In the genomic region with DNA sequence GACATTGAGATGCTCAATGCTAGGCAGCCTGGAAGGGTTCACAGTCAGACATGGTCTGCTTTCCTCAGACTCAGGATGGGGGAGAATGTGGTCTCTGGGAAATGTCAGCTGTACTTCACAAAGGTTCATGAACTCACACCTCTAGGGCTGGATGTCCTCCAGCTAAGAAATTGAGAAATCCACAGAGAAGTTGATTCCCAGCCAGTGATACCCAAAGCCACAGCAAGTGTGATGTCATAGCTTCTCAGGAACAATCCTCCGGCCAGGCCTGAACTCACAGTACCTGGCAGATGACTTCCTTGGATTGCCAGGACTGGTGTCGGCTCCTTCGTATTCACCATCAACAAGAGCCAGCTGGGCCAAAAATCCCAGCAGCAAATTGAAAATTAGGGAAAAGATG, we compare ENCODE assay signal across 28 mouse cellular contexts. TPM values are rescaled to one million over a fixed set of nuclear protein-coding genes. Genes with fewer than 3 reads are reported as not detected.
DNase-seq lines count a peak whose midpoint lies in the region; ATAC-seq and TF ChIP-seq lines count a peak whose summit lies in the region.
"Had no signal": no experiment of that assay in that cellular context is flagged by ENCODE, and none has a peak within 500 bp of the region (broad histone marks: within the 10 kb centered on the region; RNA-seq: fewer than 3 reads in every experiment).

No protein-coding gene starts in this region.

- no peaks in the 10 kb centered on the region for H3K36me3 ChIP-seq in hindbrain, embryonic 13.5 days
- H3K36me3 ChIP-seq in hindbrain, embryonic 10.5 days: no peaks in the 10 kb centered on the region
- H3K36me3 ChIP-seq in liver, adult 2 months (ENCODE audit: control insufficient read depth, insufficient read depth, low read length): no peaks in the 10 kb centered on the region
- H3K36me3 ChIP-seq: embryonic facial prominence, embryonic 10.5 days; embryonic facial prominence, embryonic 12.5 days; forebrain, embryonic 10.5 days; forebrain, embryonic 12.5 days; G1E had no signal

- WGBS in hindbrain, embryonic 13.5 days: 91% methylated on average over 3 of the region's 3 CpGs
- WGBS in hindbrain, embryonic 10.5 days: 92% methylated on average over 3 of the region's 3 CpGs
- 21% methylated on average over 3 of the region's 3 CpGs for WGBS in liver, adult 2 months

- TF ChIP-seq POLR2A in liver, adult 2 months (IDR thresholded peaks at IDR 0.05; ENCODE audit: extremely low read depth, insufficient read depth, low read length): no peak
- no peak for TF ChIP-seq POLR2A in brain, embryonic 14.5 days (IDR thresholded peaks at IDR 0.05; ENCODE audit: borderline replicate concordance, extremely low read depth, insufficient read depth, insufficient read length, poor library complexity, severe bottlenecking)

- 0 out of 2 replicates have a peak overlapping the region, but pooled peaks have one; percentile 19 for H3K27ac ChIP-seq in hindbrain, embryonic 13.5 days
- no peak overlapping the region for H3K27ac ChIP-seq in hindbrain, embryonic 10.5 days
- no peak overlapping the region for H3K27ac ChIP-seq in liver, adult 2 months (replicated peaks; ENCODE audit: insufficient read depth, low read depth, low read length)
- H3K27ac ChIP-seq: embryonic facial prominence, embryonic 10.5 days; embryonic facial prominence, embryonic 12.5 days; forebrain, embryonic 10.5 days; forebrain, embryonic 12.5 days had no signal

- no peak for ATAC-seq in hindbrain, embryonic 13.5 days (ENCODE audit: low FRiP score)
- ATAC-seq: activated CD4-positive, CD25-positive, alpha-beta regulatory T cell, adult 4 months; CD4-positive, CD25-positive, alpha-beta regulatory T cell, adult 4 months; forebrain, embryonic 14.5 days; forebrain, embryonic 16.5 days; Patski had no signal

- no peaks in the 10 kb centered on the region for H3K79me2 ChIP-seq in liver, adult 2 months (ENCODE audit: control insufficient read depth, insufficient read depth, low read length)

- DNase-seq in hindbrain, embryonic 10.5 days (ENCODE audit: low spot score): no peak
- DNase-seq in liver, adult 2 months (ENCODE audit: extremely low read depth, low read depth, low spot score): peak; percentile 93
- no peak for DNase-seq in liver
- peak; percentile 26 for DNase-seq in brain, embryonic 14.5 days (ENCODE audit: low read depth)
- DNase-seq in lung, postnatal 4 days: no peak
- DNase-seq: adrenal gland, adult 8-10 months; adrenal gland, postnatal 14 days; adrenal gland, postnatal 36 days; B cell, adult 2 months; cerebellum, adult 11 months; cerebellum, adult 18-20 months; cerebellum, adult 8-10 months; cerebellum, adult 9-11 months; cerebellum, postnatal 25 days had no signal

- no peak overlapping the region for H3K4me2 ChIP-seq in hindbrain, embryonic 13.5 days
- H3K4me2 ChIP-seq: embryonic facial prominence, embryonic 12.5 days; forebrain, embryonic 12.5 days had no signal

- no peaks in the 10 kb centered on the region for H3K9me3 ChIP-seq in hindbrain, embryonic 13.5 days
- H3K9me3 ChIP-seq in hindbrain, embryonic 10.5 days: no peaks in the 10 kb centered on the region
- H3K9me3 ChIP-seq: embryonic facial prominence, embryonic 10.5 days; embryonic facial prominence, embryonic 12.5 days; forebrain, embryonic 10.5 days; forebrain, embryonic 12.5 days; G1E had no signal

- TF ChIP-seq CTCF in liver, adult 2 months (IDR thresholded peaks at IDR 0.05; ENCODE audit: low read depth, low read length): no peak
- no peak for TF ChIP-seq CTCF in brain, embryonic 14.5 days (IDR thresholded peaks at IDR 0.05; ENCODE audit: borderline replicate concordance, extremely low read depth, insufficient read depth, insufficient read length)

- peaks cover 8% of the 10 kb centered on the region for H3K4me1 ChIP-seq in hindbrain, embryonic 13.5 days (replicated peaks)
- H3K4me1 ChIP-seq in hindbrain, embryonic 10.5 days (replicated peaks): peaks cover 46% of the 10 kb centered on the region
- peaks cover 18% of the 10 kb centered on the region for H3K4me1 ChIP-seq in liver, adult 2 months (ENCODE audit: control insufficient read depth, insufficient read depth, low read length)
- H3K4me1 ChIP-seq: forebrain, embryonic 12.5 days had no signal

- H3K9ac ChIP-seq in hindbrain, embryonic 13.5 days: no peak overlapping the region
- no peak overlapping the region for H3K9ac ChIP-seq in liver, adult 2 months (ENCODE audit: low read depth, low read length)
- H3K9ac ChIP-seq: embryonic facial prominence, embryonic 12.5 days; forebrain, embryonic 12.5 days had no signal

- no peak overlapping the region for H3K4me3 ChIP-seq in hindbrain, embryonic 13.5 days
- no peak overlapping the region for H3K4me3 ChIP-seq in hindbrain, embryonic 10.5 days
- no peak overlapping the region for H3K4me3 ChIP-seq in liver, adult 2 months (ENCODE audit: insufficient read depth, low read depth, low read length)
- H3K4me3 ChIP-seq: embryonic facial prominence, embryonic 10.5 days; embryonic facial prominence, embryonic 12.5 days; forebrain, embryonic 10.5 days; forebrain, embryonic 12.5 days had no signal

- H3K27me3 ChIP-seq in hindbrain, embryonic 13.5 days: peaks cover 10% of the 10 kb centered on the region
- H3K27me3 ChIP-seq in hindbrain, embryonic 10.5 days (ENCODE audit: insufficient read depth, poor library complexity, severe bottlenecking): no peaks in the 10 kb centered on the region
- no peaks in the 10 kb centered on the region; the same call in 1 of the 2 replicates for H3K27me3 ChIP-seq in liver, adult 2 months (ENCODE audit: control insufficient read depth, insufficient read depth, low read length)
- H3K27me3 ChIP-seq: embryonic facial prominence, embryonic 12.5 days had no signal

RNA-seq across cellular contexts. Expression of a gene that starts 8.6 kb away (rescaled TPM):
- 1.1 and 2.0 TPM in 2 replicates for polyA plus RNA-seq in hindbrain, embryonic 13.5 days (2015; fragmentation: Nextera tagmentation; extraction: Ambion mirVana)
- 1.2 and 2.8 TPM in 2 replicates for polyA plus RNA-seq in hindbrain, embryonic 10.5 days (2016; fragmentation: Nextera tagmentation; extraction: Ambion mirVana)
- not detected in 2 replicates for total RNA-seq in liver, adult 2 months (2014; rRNA removed)
- polyA plus RNA-seq in liver, adult 2 months (2012; rRNA removed): not detected in 2 replicates
- 1.1 and 1.4 TPM in 2 replicates for polyA plus RNA-seq in brain, embryonic 14.5 days (2012; rRNA removed)
- total RNA-seq: adrenal gland, adult 18-20 months; adrenal gland, postnatal 14 days; adrenal gland, postnatal 36 days; CH12.LX; G1E had no signal
- polyA plus RNA-seq: activated CD4-positive, CD25-positive, alpha-beta regulatory T cell, adult 4 months; CD4-positive, CD25-positive, alpha-beta regulatory T cell, adult 4 months; embryonic facial prominence, embryonic 10.5 days; forebrain, embryonic 10.5 days; G1E; Patski had no signal

RNA-seq across cellular contexts. Expression of a gene that starts 12.3 kb away (rescaled TPM):
- polyA plus RNA-seq in hindbrain, embryonic 13.5 days (2015; fragmentation: Nextera tagmentation; extraction: Ambion mirVana): 9.7 and 10.2 TPM in 2 replicates
- 3.9 and 6.8 TPM in 2 replicates for polyA plus RNA-seq in hindbrain, embryonic 10.5 days (2016; fragmentation: Nextera tagmentation; extraction: Ambion mirVana)
- total RNA-seq in liver, adult 2 months (2014; rRNA removed): 0.27 TPM in 1 of 2 replicates, not detected in the other
- 0.02 and 0.05 TPM in 2 replicates for polyA plus RNA-seq in liver, adult 2 months (2012; rRNA removed)
- polyA plus RNA-seq in brain, embryonic 14.5 days (2012; rRNA removed): 90.4 and 118 TPM in 2 replicates
- polyA plus RNA-seq: activated CD4-positive, CD25-positive, alpha-beta regulatory T cell, adult 4 months; CD4-positive, CD25-positive, alpha-beta regulatory T cell, adult 4 months; G1E had no signal

RNA-seq across cellular contexts. Expression of a gene that starts 51.2 kb away (rescaled TPM):
- 0.38 and 0.45 TPM in 2 replicates for polyA plus RNA-seq in hindbrain, embryonic 13.5 days (2015; fragmentation: Nextera tagmentation; extraction: Ambion mirVana)
- polyA plus RNA-seq in hindbrain, embryonic 10.5 days (2016; fragmentation: Nextera tagmentation; extraction: Ambion mirVana): 0.06 and 0.27 TPM in 2 replicates
- total RNA-seq in liver, adult 2 months (2014; rRNA removed): not detected in 2 replicates
- polyA plus RNA-seq in liver, adult 2 months (2012; rRNA removed): not detected in 2 replicates
- polyA plus RNA-seq in brain, embryonic 14.5 days (2012; rRNA removed): 0.22 and 0.25 TPM in 2 replicates
- total RNA-seq: adrenal gland, postnatal 14 days had no signal
- polyA plus RNA-seq: activated CD4-positive, CD25-positive, alpha-beta regulatory T cell, adult 4 months; CD4-positive, CD25-positive, alpha-beta regulatory T cell, adult 4 months; embryonic facial prominence, embryonic 14.5 days; forebrain, embryonic 10.5 days; G1E; Patski had no signal

Comparison
In these comparisons a context has a peak if more than half of its experiments do, and no peak if none do; other contexts are left out.
1. DNase-seq: peak in liver, adult 2 months (single experiment) and brain, embryonic 14.5 days (single experiment); none in hindbrain, embryonic 10.5 days (single experiment), liver (single experiment) and lung, postnatal 4 days (0 of 2).